Mouse (Mus musculus): Measurements from ENCODE around the gene Ppih. TPM values are rescaled to one million over a fixed set of nuclear protein-coding genes. Genes with fewer than 3 reads are reported as not detected.
A peak's percentile ranks its signal among the peaks of the same experiment; 100 is the strongest.

Gene Ppih
- polyA plus RNA-seq, 1 experiment from 2014 or later, result 109 TPM

DNA sequence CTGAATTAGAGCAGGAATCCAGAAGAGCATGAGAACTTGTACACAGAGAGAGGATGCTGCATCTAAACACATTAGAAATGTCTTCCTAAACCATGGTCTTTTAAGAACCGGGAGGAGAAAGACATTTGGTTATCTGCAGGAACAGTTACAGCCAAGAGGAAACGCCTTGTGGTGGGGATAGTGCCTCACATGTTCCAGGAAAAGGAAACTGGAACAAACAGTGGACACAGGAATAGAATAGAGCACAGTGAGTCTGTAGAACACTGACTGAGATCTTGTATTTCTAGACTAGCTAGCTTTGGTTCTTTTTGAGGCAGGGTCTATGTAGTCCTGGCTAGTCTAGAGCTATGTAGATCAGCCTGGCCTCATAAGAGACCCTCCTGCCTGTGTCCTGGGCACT, 45.1 kb downstream of the Ppih start:
- Histone ChIP-seq H3K27ac (ENCODE audit: low read depth, low read length) (no peak overlapping the region), H3K27me3 (ENCODE audit: control insufficient read depth, insufficient read depth, low read length) (no peaks in the 10 kb centered on the region), H3K36me3 (ENCODE audit: control insufficient read depth, insufficient read depth, low read length) (peaks cover 18% of the 10 kb centered on the region), H3K9ac (ENCODE audit: low read depth, low read length) (no peak overlapping the region), H3K4me2 (replicated peaks; ENCODE audit: low read depth, low read length) (no peak overlapping the region), H3K4me1 (replicated peaks; ENCODE audit: control insufficient read depth, insufficient read depth, low read length) (no peaks in the 10 kb centered on the region), H3K9me3 (ENCODE audit: control insufficient read depth, low read length) (no peaks in the 10 kb centered on the region), H3K4me3 (ENCODE audit: low read depth, low read length) (no peak overlapping the region)
- WGBS, result 81% methylated on average over 2 of the region's 2 CpGs
- ATAC-seq (ENCODE audit: low FRiP score), result no peak
- no peak for DNase-seq (ENCODE audit: low spot score)

DNA sequence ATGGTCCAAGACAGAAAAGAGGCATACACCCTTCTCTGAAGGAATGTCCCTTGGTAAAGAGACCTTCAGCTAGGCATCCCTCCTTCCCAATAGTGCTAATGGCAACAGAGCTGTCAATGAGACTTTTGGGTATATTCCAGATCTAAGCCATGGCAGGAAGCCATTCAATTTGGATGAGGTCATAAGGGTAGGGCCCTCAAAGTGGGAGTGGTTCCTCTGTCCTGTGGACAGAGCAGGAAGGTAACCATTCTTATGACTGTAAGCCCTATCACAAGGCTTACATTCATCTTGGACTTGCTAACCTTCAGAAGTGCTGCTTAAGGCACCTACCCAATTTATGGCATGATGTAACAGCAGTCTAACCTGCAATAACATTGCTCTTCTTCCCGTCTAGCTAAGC, 45.7 kb downstream of the Ppih start:
- Histone ChIP-seq H3K27ac (ENCODE audit: low read depth, low read length) (no peak overlapping the region), H3K9ac (ENCODE audit: low read depth, low read length) (no peak overlapping the region), H3K27me3 (ENCODE audit: control insufficient read depth, insufficient read depth, low read length) (no peaks in the 10 kb centered on the region), H3K4me3 (ENCODE audit: low read depth, low read length) (no peak overlapping the region), H3K9me3 (ENCODE audit: control insufficient read depth, low read length) (no peaks in the 10 kb centered on the region), H3K36me3 (ENCODE audit: control insufficient read depth, insufficient read depth, low read length) (peaks cover 18% of the 10 kb centered on the region), H3K4me1 (replicated peaks; ENCODE audit: control insufficient read depth, insufficient read depth, low read length) (no peaks in the 10 kb centered on the region), H3K4me2 (replicated peaks; ENCODE audit: low read depth, low read length) (no peak overlapping the region)
- DNase-seq (ENCODE audit: low spot score) (no peak), ATAC-seq (ENCODE audit: low FRiP score) (no peak)
- WGBS, result 83% methylated on average over 1 of the region's 1 CpGs

DNA sequence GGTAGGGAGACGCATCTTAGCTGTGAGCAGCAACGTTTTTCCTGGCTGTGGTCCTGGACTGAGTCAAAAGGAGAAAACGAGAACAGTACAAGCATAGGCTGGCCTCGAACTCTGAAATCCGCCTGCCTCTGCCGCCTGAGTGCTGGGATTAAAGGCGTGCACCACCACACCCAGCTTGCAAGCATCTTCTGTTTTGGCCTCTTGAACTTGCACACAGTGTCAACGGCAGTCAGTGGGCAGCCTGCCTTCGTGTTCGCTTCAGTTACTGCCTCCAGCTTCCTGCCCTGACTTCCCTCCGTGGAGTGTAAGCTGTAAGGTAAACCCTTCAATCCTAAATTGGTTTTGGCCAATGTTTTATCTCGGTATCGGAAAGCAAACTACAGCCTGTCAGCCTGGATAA, 53.7 kb downstream of the Ppih start:
- DNase-seq (ENCODE audit: low spot score), result no peak
- Histone ChIP-seq H3K9me3 (ENCODE audit: control insufficient read depth, low read length) (no peaks in the 10 kb centered on the region), H3K27ac (ENCODE audit: low read depth, low read length) (no peak overlapping the region), H3K27me3 (ENCODE audit: control insufficient read depth, insufficient read depth, low read length) (no peaks in the 10 kb centered on the region), H3K4me2 (replicated peaks; ENCODE audit: low read depth, low read length) (no peak overlapping the region), H3K9ac (ENCODE audit: low read depth, low read length) (no peak overlapping the region), H3K36me3 (ENCODE audit: control insufficient read depth, insufficient read depth, low read length) (no peaks in the 10 kb centered on the region), H3K4me3 (ENCODE audit: low read depth, low read length) (no peak overlapping the region), H3K4me1 (replicated peaks; ENCODE audit: control insufficient read depth, insufficient read depth, low read length) (no peaks in the 10 kb centered on the region)
- no peak for ATAC-seq (ENCODE audit: low FRiP score)
- WGBS, result 79% methylated on average over 13 of the region's 13 CpGs

DNA sequence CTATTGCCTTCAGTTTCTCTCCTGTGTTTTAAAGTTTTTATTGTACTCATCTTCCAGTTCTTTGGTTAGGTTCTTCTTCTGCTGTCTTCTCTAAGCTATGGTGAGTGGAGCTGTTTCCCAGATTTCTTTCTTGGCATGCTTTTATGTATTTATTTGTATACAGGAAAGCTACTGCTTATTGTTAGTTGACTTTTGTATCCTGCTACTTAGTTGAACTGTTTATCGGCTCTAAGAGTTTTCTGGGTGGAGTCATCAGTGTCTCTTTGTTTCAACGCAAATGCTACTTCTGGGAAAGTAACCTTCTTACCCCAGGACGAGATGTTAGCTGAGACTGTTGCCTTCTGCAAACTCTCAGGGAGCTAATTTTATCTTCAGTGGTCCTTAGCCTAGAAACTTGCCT, 56.9 kb downstream of the Ppih start:
- Histone ChIP-seq H3K36me3 (ENCODE audit: control insufficient read depth, insufficient read depth, low read length) (no peaks in the 10 kb centered on the region), H3K27me3 (ENCODE audit: control insufficient read depth, insufficient read depth, low read length) (no peaks in the 10 kb centered on the region), H3K9ac (ENCODE audit: low read depth, low read length) (no peak overlapping the region), H3K9me3 (ENCODE audit: control insufficient read depth, low read length) (no peaks in the 10 kb centered on the region), H3K4me1 (replicated peaks; ENCODE audit: control insufficient read depth, insufficient read depth, low read length) (no peaks in the 10 kb centered on the region), H3K4me3 (ENCODE audit: low read depth, low read length) (no peak overlapping the region), H3K27ac (ENCODE audit: low read depth, low read length) (no peak overlapping the region), H3K4me2 (replicated peaks; ENCODE audit: low read depth, low read length) (no peak overlapping the region)
- no peak for DNase-seq (ENCODE audit: low spot score)
- 84% methylated on average over 3 of the region's 3 CpGs for WGBS
- no peak for ATAC-seq (ENCODE audit: low FRiP score)

DNA sequence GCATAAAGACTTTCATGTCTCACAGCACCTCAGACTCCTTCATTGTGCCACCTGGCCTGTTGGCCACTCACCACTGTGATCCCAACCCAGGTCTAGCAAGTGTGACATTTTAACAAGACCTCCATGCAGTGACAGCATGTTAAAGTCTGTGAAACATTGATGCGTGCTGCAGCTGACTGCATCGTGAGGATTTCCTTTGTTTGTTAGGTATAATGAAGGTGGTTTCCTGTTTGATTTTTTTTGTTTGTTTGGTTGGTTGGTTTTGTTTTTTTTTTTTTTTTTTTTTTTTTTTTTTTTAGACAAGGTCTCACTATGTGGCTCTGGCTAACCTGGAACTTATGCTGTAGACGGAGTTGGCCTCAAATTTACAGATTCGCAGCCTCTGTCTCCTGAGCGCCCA, 57.9 kb downstream of the Ppih start:
- no peak for ATAC-seq (ENCODE audit: low FRiP score)
- Histone ChIP-seq H3K9me3 (ENCODE audit: control insufficient read depth, low read length) (no peaks in the 10 kb centered on the region), H3K4me2 (replicated peaks; ENCODE audit: low read depth, low read length) (no peak overlapping the region), H3K27ac (ENCODE audit: low read depth, low read length) (no peak overlapping the region), H3K4me1 (replicated peaks; ENCODE audit: control insufficient read depth, insufficient read depth, low read length) (no peaks in the 10 kb centered on the region), H3K27me3 (ENCODE audit: control insufficient read depth, insufficient read depth, low read length) (no peaks in the 10 kb centered on the region), H3K9ac (ENCODE audit: low read depth, low read length) (no peak overlapping the region), H3K36me3 (ENCODE audit: control insufficient read depth, insufficient read depth, low read length) (no peaks in the 10 kb centered on the region), H3K4me3 (ENCODE audit: low read depth, low read length) (no peak overlapping the region)
- WGBS, result 93% methylated on average over 5 of the region's 5 CpGs
- no peak for DNase-seq (ENCODE audit: low spot score)

DNA sequence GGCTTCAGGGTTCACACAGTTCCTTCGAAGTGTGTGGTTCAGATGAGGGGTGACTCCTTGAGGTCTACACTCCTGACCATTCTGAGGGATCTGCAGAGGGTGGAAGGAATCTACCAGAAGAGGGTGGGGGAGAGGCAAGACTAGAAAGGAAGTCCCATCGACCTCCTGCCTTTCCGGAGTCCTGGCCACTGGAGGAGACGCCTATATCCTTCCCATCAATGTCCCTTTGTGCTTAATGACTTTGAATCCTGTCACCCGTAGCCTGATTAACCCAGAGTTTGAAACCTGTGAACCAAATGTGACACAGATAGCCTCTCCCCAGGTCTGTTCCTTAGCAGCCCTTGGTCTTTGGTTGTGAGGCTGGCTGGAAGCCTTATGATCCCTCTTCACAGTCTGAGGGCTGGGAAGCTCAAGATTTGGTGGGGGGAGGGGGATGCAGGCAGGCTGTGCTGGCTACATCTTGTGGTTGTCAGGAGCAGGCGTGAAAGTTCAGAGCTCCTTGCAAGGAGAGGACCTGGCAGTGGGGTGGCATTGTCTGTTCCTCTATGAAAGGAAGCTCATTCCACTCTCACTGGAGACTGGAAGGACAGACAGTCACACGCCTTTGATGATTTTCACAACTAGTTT, 59.1 kb downstream of the Ppih start:
- ATAC-seq (ENCODE audit: low FRiP score), result no peak
- no peaks in the 10 kb centered on the region for H3K4me1 ChIP-seq (replicated peaks; ENCODE audit: control insufficient read depth, insufficient read depth, low read length)
- no peak overlapping the region for H3K27ac ChIP-seq (ENCODE audit: low read depth, low read length)
- H3K27me3 ChIP-seq (ENCODE audit: control insufficient read depth, insufficient read depth, low read length), result no peaks in the 10 kb centered on the region
- no peak overlapping the region for H3K9ac ChIP-seq (ENCODE audit: low read depth, low read length)
- WGBS, result 67% methylated on average over 7 of the region's 7 CpGs
- no peak for DNase-seq (ENCODE audit: low spot score)
- no peak overlapping the region for H3K4me3 ChIP-seq (ENCODE audit: low read depth, low read length)
- no peak overlapping the region for H3K4me2 ChIP-seq (replicated peaks; ENCODE audit: low read depth, low read length)
- no peaks in the 10 kb centered on the region for H3K36me3 ChIP-seq (ENCODE audit: control insufficient read depth, insufficient read depth, low read length)
- H3K9me3 ChIP-seq (ENCODE audit: control insufficient read depth, low read length), result no peaks in the 10 kb centered on the region

DNA sequence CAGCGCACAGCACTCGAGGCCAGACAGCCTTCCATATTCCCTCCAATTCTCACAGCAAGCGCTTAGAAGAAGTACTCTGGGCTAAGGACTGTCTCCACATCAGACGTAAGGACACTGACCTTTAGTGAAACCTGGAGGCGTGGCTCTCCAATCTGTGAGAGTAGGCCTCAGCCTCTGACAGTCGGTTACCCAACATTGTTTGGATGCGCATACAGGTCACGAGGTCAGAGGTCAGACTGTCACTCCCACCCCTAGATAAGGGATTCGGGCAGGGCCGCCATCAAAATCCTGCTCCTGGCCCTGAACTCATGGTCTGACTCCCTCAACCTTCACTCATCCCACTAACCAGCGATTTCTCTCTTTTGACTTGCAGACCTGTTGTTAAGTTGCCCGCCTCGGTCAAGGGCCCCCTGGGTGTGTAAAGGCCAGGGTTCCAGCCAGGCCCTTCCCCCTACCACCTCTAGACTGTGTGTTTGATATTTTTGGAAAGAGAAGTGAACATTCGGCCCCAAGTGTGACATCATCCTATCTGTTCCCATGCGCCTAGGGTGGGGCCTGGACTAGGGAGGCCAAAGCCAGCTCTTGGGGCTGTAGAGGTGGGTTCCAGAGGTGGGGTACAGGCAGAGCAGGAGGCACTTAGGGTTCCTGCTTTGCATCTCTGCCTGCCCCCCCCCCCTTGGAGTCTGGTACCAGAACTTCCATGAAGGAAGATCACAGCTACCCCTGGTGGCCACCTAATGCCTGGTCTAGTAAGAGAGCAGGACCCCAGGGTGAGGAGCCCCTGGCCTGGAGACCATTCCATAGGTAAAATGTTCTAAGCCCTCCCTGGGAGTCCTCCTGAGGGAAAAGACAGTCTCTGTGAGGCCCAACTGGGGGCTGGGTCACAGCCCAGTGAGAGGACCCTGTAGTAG, 60.7 kb downstream of the Ppih start:
- Histone ChIP-seq H3K36me3 (ENCODE audit: control insufficient read depth, insufficient read depth, low read length) (no peaks in the 10 kb centered on the region), H3K27me3 (ENCODE audit: control insufficient read depth, insufficient read depth, low read length) (no peaks in the 10 kb centered on the region), H3K27ac (ENCODE audit: low read depth, low read length) (no peak overlapping the region), H3K4me3 (ENCODE audit: low read depth, low read length) (no peak overlapping the region), H3K4me1 (replicated peaks; ENCODE audit: control insufficient read depth, insufficient read depth, low read length) (no peaks in the 10 kb centered on the region), H3K9ac (ENCODE audit: low read depth, low read length) (no peak overlapping the region), H3K4me2 (replicated peaks; ENCODE audit: low read depth, low read length) (no peak overlapping the region), H3K9me3 (ENCODE audit: control insufficient read depth, low read length) (no peaks in the 10 kb centered on the region)
- DNase-seq (ENCODE audit: low spot score), result no peak
- WGBS, result 73% methylated on average over 15 of the region's 15 CpGs
- ATAC-seq (ENCODE audit: low FRiP score), result 0 out of 2 replicates have a peak, but pooled peaks have one; percentile 27

DNA sequence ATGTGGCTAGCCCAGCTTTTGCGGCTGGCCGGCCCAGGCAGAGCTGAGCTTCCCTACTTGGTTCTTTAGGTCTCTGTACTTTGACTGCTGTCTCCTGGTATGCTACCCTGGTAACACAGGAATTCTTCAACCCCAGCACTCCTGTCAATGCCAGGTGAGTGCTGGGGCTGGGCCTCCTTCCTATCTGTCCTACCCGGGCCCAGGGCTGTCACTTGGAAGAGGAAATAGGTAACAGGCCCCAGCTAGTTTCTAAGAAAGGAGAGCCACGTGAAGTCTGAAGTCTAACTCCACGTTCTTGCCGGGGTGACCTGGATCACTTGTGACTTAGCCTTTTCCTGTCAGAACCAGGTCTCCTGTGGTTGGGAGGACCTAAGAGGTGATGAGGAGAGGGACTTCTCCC, 63.3 kb downstream of the Ppih start:
- H3K4me1 ChIP-seq (replicated peaks; ENCODE audit: control insufficient read depth, insufficient read depth, low read length), result peaks cover 6% of the 10 kb centered on the region; the same call in 1 of the 2 replicates
- no peak overlapping the region for H3K9ac ChIP-seq (ENCODE audit: low read depth, low read length)

DNA sequence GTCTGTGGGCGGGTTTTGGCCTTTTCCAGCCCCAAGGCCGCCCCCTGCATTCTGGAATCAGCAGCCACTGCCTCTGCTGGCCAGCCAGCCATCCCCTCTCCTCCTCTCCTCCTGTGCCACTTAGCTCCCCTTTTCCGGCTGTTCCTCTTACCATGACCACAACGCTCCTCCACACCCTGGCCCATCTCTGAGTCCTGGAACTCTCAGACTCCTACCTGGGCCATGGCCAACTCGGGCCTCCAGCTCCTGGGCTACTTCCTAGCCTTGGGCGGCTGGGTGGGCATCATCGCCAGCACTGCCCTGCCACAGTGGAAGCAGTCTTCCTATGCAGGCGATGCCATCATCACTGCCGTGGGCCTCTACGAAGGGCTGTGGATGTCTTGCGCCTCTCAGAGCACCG, 65.0 kb downstream of the Ppih start, which contains the start of gene Cldn19:
Cldn19 (plus strand) TSS at position 64 of the 400 bp plus-strand sequence.
- peaks cover 6% of the 10 kb centered on the region; the same call in 1 of the 2 replicates for H3K4me1 ChIP-seq (replicated peaks; ENCODE audit: control insufficient read depth, insufficient read depth, low read length)
- DNase-seq (ENCODE audit: low spot score) (no peak), ATAC-seq (ENCODE audit: low FRiP score) (no peak)
- H3K9me3 ChIP-seq (ENCODE audit: control insufficient read depth, low read length), result no peaks in the 10 kb centered on the region
- H3K9ac ChIP-seq (ENCODE audit: low read depth, low read length), result no peak within 1 kb of the TSS
- no peak within 1 kb of the TSS for H3K4me2 ChIP-seq (replicated peaks; ENCODE audit: low read depth, low read length)
- no peaks in the 10 kb centered on the region for H3K36me3 ChIP-seq (ENCODE audit: control insufficient read depth, insufficient read depth, low read length)
- 77% methylated on average over 12 of the region's 12 CpGs for WGBS
- H3K27me3 ChIP-seq (ENCODE audit: control insufficient read depth, insufficient read depth, low read length), result no peaks in the 10 kb centered on the region
- H3K4me3 ChIP-seq (ENCODE audit: low read depth, low read length), result no peak within 1 kb of the TSS
- H3K27ac ChIP-seq (ENCODE audit: low read depth, low read length), result no peak within 1 kb of the TSS

More for the DNA sequence above, 63.3 kb downstream of the Ppih start:
- Histone ChIP-seq H3K27me3 (ENCODE audit: control insufficient read depth, insufficient read depth, low read length) (no peaks in the 10 kb centered on the region), H3K4me2 (replicated peaks; ENCODE audit: low read depth, low read length) (no peak overlapping the region), H3K9me3 (ENCODE audit: control insufficient read depth, low read length) (no peaks in the 10 kb centered on the region), H3K4me3 (ENCODE audit: low read depth, low read length) (no peak overlapping the region), H3K27ac (ENCODE audit: low read depth, low read length) (no peak overlapping the region), H3K36me3 (ENCODE audit: control insufficient read depth, insufficient read depth, low read length) (no peaks in the 10 kb centered on the region)
- no peak for DNase-seq (ENCODE audit: low spot score)
- WGBS, result 71% methylated on average over 6 of the region's 6 CpGs
- no peak for ATAC-seq (ENCODE audit: low FRiP score)

Data from hindbrain, embryonic 11.5 days (tissue).